Mouse (Mus musculus) liver, embryonic 12.5 days (tissue): ENCODE measurements around the gene Hoxa7. TPM values are rescaled to one million over a fixed set of nuclear protein-coding genes. Genes with fewer than 3 reads are reported as not detected.

Experiments used
- ATAC-seq: fragments of 200-750 bp; cut with Nextera tagmentation; 2 replicates; pipeline ENCODE4 v1.8.0; 2017; ENCODE audit warnings: moderate number of reproducible peaks, mild to moderate bottlenecking, moderate library complexity
- H3K27ac ChIP-seq: fragments of 300-500 bp; sonication (generic); 2 replicates; pipeline ENCODE4 v1.5.1; 2016; ENCODE audit warnings: mild to moderate bottlenecking
- H3K27me3 ChIP-seq: fragments of 300-500 bp; sonication (generic); replicated peaks from 2 replicates; pipeline ENCODE4 v1.6.1; 2016; ENCODE audit warnings: mild to moderate bottlenecking, moderate library complexity
- H3K36me3 ChIP-seq: fragments of 300-500 bp; sonication (generic); 2 replicates; pipeline ENCODE4 v1.6.1; 2016; ENCODE audit warnings: mild to moderate bottlenecking, moderate library complexity
- H3K4me1 ChIP-seq: fragments of 300-500 bp; sonication (generic); 2 replicates; pipeline ENCODE4 v1.6.1; 2016
- H3K4me2 ChIP-seq: fragments of 300-500 bp; sonication (generic); 2 replicates; pipeline ENCODE4 v1.6.1; 2016; ENCODE audit warnings: mild to moderate bottlenecking, moderate library complexity
- H3K4me3 ChIP-seq: fragments of 300-500 bp; sonication (generic); 2 replicates; pipeline ENCODE4 v1.5.1; 2016; ENCODE audit warnings: mild to moderate bottlenecking, moderate library complexity
- H3K9ac ChIP-seq: fragments of 300-500 bp; sonication (generic); 2 replicates; pipeline ENCODE4 v1.6.1; 2016; ENCODE audit warnings: mild to moderate bottlenecking, moderate library complexity
- H3K9me3 ChIP-seq: fragments of 300-500 bp; sonication (generic); replicated peaks from 2 replicates; pipeline ENCODE4 v1.6.1; 2016; ENCODE audit warnings: mild to moderate bottlenecking, moderate library complexity
- WGBS: fragments of 180-500 bp; shearing (Covaris S2); methylation state at CpG from one replicate; pipeline ENCODE4 v1.1.7; 2016; ENCODE audit not compliant: insufficient replicate concordance; 5-methylcytosine and 5-hydroxymethylcytosine counted together
- polyA plus RNA-seq: library from polyadenylated mRNA; unstranded; fragments of >200 nt; fragmentation: Nextera tagmentation; extraction: Ambion mirVana; gene quantifications from 2 replicates; pipeline ENCODE4 v1.2.1, GENCODE M21; 2016

Hoxa7 gene
- polyA plus RNA-seq, 1 experiment from 2014 or later, result 0.74 TPM

DNA sequence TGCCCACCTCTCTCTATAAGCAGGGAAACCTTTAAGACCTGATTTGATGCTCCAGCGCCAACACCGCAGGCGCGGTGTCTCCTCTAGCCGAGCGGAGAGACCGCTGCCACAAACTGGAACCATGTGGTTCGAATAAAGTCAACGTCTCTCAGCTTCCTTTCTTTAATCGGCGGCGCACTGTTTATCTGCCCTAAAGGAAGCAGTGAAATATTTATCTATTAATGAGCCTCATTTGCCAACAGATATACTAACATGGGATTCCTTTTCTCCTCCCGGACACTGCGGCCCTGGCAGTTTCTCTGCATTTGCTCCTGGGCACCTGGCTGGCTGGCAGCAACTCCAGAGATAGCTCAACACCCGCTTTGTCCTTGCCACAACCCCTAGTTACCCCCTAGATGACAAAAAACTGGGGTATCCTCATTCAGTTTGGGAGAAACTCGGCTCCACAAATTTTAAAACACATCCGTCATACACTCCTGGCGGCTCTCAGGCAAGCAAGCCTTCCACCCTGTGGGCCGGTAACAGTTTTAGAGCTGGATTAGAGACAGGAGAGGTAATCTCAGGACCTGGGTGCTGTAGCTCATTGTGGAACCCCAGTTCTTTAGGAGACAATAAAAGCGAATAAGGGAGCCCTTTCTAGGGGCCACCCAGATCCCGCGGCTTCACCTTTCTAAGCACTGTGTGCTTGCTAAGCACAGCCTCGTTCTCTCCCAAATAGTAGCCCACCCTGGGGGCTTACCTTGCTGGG, 3.6 kb downstream of the Hoxa7 start:
- H3K27ac ChIP-seq, result no peak overlapping the region
- peaks cover 17% of the 10 kb centered on the region for H3K4me1 ChIP-seq
- no peak overlapping the region for H3K4me3 ChIP-seq
- H3K27me3 ChIP-seq, result peaks cover 100% of the 10 kb centered on the region
- no peaks in the 10 kb centered on the region for H3K36me3 ChIP-seq
- 7% methylated on average over 23 of the region's 23 CpGs for WGBS
- peak overlapping the region; percentile 51 for H3K4me2 ChIP-seq
- H3K9ac ChIP-seq, result no peak overlapping the region
- H3K9me3 ChIP-seq, result no peaks in the 10 kb centered on the region
- no peak for ATAC-seq

DNA sequence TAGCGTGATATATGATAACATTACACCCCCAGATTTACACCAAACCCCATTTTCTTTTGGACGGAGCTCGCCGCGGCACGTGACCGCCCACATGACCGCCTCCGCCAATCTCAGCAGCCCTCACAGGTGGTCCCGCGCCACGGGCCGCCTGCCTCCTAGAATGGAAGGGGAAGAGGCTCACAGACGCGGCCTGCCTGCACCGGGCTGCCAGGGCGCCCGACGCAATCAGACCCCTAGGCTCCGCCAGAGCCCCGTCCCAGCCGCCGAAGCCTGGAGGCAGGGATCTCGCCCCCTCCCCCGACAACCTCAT, 4.2 kb downstream of the Hoxa7 start:
- ATAC-seq, result no peak
- H3K36me3 ChIP-seq, result no peaks in the 10 kb centered on the region
- peak overlapping the region; percentile 51 for H3K4me2 ChIP-seq
- H3K4me3 ChIP-seq, result peak overlapping the region; percentile 32
- H3K9ac ChIP-seq, result no peak overlapping the region
- H3K27me3 ChIP-seq, result peaks cover 100% of the 10 kb centered on the region
- H3K27ac ChIP-seq, result no peak overlapping the region
- under 1% methylated on average over 25 of the region's 25 CpGs for WGBS
- no peaks in the 10 kb centered on the region for H3K9me3 ChIP-seq
- peaks cover 20% of the 10 kb centered on the region for H3K4me1 ChIP-seq

DNA sequence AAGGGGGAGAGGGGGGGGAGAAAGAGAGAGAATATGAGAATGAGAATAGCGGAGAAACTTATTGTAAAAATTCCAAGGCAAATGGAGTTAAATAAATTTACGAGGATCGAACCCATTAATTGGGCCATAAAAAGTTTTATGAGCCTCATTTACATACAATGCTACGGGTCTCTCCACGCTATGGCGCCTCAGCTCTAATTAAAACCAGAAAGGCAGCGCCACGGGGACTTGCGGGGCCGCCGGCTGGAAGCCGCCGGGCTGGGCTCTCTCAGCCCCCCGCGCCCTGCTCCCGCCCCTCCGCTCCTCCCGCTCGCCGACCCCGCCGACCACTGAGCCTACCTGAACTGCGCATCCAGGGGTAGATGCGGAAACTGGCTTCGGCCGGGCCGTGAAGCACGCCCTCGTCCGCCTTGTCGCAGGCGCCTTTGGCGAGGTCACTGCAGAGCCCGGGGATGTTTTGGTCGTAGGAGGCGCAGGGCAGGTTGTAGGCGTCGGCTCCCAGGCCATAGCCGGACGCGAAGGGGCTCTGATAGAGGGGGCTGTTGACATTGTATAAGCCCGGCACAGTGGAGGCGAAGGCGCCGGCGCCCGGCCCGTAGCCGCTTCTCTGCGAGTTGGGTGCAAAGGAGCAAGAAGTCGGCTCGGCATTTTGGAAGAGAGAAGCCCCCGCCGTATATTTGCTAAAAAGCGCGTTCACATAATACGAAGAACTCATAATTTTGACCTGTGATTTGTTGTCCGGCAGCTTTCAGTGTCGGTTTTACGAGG, 4.8 kb downstream of the Hoxa7 start:
- peak overlapping the region; percentile 32 for H3K4me3 ChIP-seq
- no peak overlapping the region for H3K27ac ChIP-seq
- H3K27me3 ChIP-seq, result peaks cover 100% of the 10 kb centered on the region
- H3K4me2 ChIP-seq, result peak overlapping the region; percentile 51
- ATAC-seq, result no peak
- 2% methylated on average over 60 of the region's 60 CpGs for WGBS
- peaks cover 21% of the 10 kb centered on the region for H3K4me1 ChIP-seq
- H3K9me3 ChIP-seq, result no peaks in the 10 kb centered on the region
- no peak overlapping the region for H3K9ac ChIP-seq
- H3K36me3 ChIP-seq, result no peaks in the 10 kb centered on the region

DNA sequence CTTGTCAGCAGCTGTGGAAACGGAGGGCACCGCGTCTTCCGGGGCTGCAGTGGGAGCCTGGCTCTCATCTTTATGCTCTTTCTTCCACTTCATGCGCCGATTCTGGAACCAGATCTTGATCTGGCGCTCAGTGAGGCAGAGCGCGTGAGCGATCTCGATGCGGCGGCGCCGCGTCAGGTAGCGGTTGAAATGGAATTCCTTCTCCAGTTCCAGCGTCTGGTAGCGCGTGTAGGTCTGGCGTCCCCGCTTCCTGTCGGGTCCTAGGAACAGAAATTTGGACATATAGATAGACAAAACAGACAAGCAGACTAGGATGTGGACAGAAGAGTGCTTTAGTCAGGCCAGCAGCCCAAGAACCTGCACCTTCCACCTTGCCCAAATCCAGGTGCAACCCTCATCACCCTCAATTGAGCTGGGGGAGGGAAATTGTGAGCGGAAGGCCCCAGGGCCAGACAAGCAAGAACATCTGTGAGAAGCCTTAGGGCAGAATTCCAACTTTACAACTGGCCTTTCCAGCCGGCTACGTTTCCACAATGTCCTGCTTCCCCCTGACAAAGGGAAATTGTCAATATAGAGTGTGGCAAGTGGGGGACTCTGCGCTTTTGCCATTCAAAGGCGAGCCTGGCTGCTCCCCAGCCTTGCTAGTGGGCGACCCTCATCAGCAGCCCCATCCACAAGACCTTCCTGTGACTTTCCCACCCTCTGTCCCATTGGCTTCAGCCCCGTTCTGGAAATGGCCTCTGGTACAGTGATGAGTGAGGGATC, 5.7 kb downstream of the Hoxa7 start:
- Histone ChIP-seq H3K27ac (no peak overlapping the region), H3K4me1 (peaks cover 15% of the 10 kb centered on the region), H3K9ac (no peak overlapping the region), H3K9me3 (no peaks in the 10 kb centered on the region), H3K27me3 (peaks cover 100% of the 10 kb centered on the region), H3K36me3 (no peaks in the 10 kb centered on the region), H3K4me2 (peak overlapping the region; percentile 22; the same call in 1 of the 2 replicates), H3K4me3 (no peak overlapping the region)
- WGBS, result 4% methylated on average over 30 of the region's 30 CpGs
- ATAC-seq, result no peak

DNA sequence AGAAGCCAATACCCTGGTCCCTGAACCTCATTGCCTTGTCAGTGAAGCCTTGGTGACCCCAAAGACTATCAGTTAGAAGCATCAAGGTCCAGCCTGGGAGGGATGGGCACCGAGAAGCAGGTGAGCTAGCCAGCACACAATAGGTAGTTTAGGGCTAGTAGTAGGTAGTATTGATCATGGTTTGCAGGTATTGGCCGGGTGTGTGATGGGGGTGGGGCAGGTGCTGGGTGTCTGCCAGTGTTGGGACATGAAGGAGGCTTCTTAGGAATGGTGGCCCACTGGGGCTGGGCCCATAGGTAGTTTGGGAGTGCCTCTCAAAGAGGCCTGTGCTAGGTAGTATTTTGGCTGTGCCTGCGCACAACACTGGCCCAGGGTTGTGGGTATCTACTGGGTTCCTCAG, 6.6 kb downstream of the Hoxa7 start:
- no peak for ATAC-seq
- Histone ChIP-seq H3K9ac (no peak overlapping the region), H3K27ac (no peak overlapping the region), H3K27me3 (peaks cover 100% of the 10 kb centered on the region), H3K4me1 (peaks cover 15% of the 10 kb centered on the region), H3K4me2 (no peak overlapping the region), H3K4me3 (no peak overlapping the region), H3K9me3 (no peaks in the 10 kb centered on the region), H3K36me3 (no peaks in the 10 kb centered on the region)
- WGBS, result 11% methylated on average over 3 of the region's 3 CpGs

DNA sequence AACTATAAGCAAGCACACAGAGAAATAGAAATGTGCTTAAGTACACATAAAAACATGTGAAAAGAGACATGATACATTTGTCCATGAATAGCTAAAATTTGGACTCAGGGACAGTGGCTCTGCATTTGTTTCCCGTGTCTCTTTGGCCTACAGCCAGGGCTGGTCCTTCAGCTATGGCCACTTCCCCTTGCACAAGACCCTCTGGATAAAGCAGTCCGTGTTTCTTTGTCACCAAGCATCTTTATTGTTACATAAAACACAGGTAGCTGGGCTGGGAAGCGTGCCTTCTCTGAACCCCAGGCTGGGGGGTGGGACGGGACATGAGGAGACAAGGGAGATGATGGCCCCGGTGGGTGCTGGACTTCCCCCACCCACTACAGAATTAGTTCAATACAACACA, 7.4 kb downstream of the Hoxa7 start:
- Histone ChIP-seq H3K27me3 (peaks cover 100% of the 10 kb centered on the region), H3K4me3 (no peak overlapping the region), H3K36me3 (no peaks in the 10 kb centered on the region), H3K9ac (no peak overlapping the region), H3K27ac (no peak overlapping the region), H3K4me2 (no peak overlapping the region), H3K9me3 (no peaks in the 10 kb centered on the region), H3K4me1 (peaks cover 15% of the 10 kb centered on the region)
- WGBS, result 12% methylated on average over 5 of the region's 5 CpGs
- no peak for ATAC-seq

DNA sequence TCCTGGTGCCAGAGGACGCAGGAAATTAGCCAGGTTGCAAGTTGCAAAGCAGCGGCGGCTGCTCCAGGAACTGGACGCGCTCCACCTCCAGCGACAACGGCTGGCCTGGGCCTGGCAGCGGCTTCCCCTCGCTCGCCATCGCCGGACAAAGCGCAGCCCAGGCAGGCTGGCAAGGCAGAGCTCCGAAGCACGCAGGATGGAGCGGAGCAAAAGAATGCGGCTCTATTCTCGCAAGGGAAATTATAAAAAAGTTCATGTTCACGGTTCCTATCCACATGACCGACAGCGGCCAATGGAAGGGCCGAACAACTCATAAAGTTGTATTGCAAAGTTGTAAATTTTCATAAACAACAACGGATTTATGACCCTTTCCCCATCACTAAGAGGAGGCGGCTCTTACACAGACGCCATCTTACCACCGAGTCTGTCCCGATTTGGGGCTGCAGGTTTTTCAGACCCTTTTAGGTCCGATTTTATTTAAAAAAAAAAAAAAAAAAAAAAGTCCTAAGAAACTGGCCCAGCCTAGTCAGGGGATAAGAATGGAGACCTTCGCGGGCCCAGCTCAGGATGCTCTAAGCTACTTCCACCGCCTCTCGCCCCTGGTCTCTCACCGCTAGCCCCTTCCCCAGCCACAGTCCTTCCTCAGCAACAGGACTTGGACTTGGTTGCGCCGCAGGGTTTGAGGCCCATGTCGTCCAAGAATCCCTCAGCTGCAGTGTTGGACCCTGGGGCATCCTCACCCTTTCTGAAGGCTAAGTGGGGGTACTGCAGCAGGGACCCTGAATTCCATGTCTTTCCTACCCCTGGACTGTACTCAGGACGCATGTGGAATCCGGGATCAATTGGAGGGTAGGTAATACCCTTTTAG, 8.3 kb downstream of the Hoxa7 start, which contains the start of the genes Hoxa3 and Gm28308:
Hoxa3 (minus strand) TSS at position 218 of the 868 bp plus-strand sequence.
Gm28308 (minus strand) TSS at position 221 of the 868 bp plus-strand sequence.
- Histone ChIP-seq H3K9me3 (no peaks in the 10 kb centered on the region), H3K4me3 (peak within 1 kb of the TSS; percentile 34), H3K9ac (no peak within 1 kb of the TSS), H3K27ac (no peak within 1 kb of the TSS), H3K4me1 (peaks cover 15% of the 10 kb centered on the region), H3K27me3 (peaks cover 100% of the 10 kb centered on the region), H3K36me3 (no peaks in the 10 kb centered on the region), H3K4me2 (peak within 1 kb of the TSS; percentile 52)
- WGBS, result 4% methylated on average over 38 of the region's 38 CpGs
- no peak for ATAC-seq

DNA sequence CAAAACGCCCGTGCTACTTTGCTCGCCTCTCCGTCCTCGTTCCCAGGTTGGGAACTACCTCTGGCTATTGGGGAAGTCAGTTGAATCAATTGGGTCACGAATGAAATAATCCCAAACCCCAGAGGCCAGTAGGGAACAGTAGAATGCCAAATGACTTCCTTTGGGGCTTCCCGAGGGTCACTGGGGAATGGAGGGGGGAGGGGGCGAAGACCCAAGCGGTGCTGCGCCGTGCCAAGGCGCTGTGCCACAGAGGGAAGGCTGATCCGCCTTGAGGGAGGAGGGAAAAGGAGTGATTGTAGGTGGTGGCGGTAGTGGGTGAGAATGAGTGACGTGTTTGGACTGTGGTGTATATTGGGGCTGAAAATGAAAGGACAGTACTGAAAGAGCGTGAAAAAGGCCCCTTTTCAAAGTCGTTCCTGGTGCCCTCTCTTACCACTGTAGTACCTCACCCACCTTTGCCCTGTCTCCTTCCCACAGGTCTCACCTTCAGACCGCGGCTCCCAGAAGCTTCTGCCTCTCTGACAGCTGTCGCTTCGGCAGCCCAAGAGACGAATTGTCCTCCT, 9.0 kb downstream of the Hoxa7 start:
- peaks cover 100% of the 10 kb centered on the region for H3K27me3 ChIP-seq
- no peaks in the 10 kb centered on the region for H3K9me3 ChIP-seq
- no peak overlapping the region for H3K9ac ChIP-seq
- WGBS, result 1% methylated on average over 22 of the region's 22 CpGs
- no peak for ATAC-seq
- no peaks in the 10 kb centered on the region for H3K36me3 ChIP-seq
- peak overlapping the region; percentile 52 for H3K4me2 ChIP-seq
- no peak overlapping the region for H3K27ac ChIP-seq
- peaks cover 15% of the 10 kb centered on the region for H3K4me1 ChIP-seq
- H3K4me3 ChIP-seq, result peak overlapping the region; percentile 34

DNA sequence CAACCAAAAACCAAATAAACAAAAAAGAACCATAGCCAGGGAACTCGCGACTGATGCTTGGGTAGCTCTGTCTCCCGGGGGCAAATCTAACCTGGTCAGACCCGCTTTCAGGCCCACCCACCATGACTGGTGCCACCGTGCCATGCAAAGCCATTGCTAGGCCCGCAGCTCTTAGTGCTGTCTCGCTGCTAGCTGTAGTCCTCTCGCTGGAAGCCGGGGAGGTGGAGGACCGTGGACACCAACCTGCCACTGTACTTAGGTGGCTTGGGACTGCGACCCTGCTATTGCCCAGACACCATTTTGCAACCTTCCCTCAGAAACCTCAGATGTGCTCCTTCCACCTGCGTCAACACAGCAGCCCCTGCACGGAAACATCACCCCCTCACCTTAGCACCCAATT, 9.7 kb downstream of the Hoxa7 start:
- H3K4me1 ChIP-seq, result peaks cover 13% of the 10 kb centered on the region
- ATAC-seq, result no peak
- H3K9me3 ChIP-seq, result no peaks in the 10 kb centered on the region
- no peak overlapping the region for H3K9ac ChIP-seq
- H3K27ac ChIP-seq, result no peak overlapping the region
- no peaks in the 10 kb centered on the region for H3K36me3 ChIP-seq
- H3K4me2 ChIP-seq, result peak overlapping the region; percentile 52
- peak overlapping the region; percentile 23; the same call in 1 of the 2 replicates for H3K4me3 ChIP-seq
- peaks cover 100% of the 10 kb centered on the region for H3K27me3 ChIP-seq
- WGBS, result 3% methylated on average over 13 of the region's 13 CpGs

DNA sequence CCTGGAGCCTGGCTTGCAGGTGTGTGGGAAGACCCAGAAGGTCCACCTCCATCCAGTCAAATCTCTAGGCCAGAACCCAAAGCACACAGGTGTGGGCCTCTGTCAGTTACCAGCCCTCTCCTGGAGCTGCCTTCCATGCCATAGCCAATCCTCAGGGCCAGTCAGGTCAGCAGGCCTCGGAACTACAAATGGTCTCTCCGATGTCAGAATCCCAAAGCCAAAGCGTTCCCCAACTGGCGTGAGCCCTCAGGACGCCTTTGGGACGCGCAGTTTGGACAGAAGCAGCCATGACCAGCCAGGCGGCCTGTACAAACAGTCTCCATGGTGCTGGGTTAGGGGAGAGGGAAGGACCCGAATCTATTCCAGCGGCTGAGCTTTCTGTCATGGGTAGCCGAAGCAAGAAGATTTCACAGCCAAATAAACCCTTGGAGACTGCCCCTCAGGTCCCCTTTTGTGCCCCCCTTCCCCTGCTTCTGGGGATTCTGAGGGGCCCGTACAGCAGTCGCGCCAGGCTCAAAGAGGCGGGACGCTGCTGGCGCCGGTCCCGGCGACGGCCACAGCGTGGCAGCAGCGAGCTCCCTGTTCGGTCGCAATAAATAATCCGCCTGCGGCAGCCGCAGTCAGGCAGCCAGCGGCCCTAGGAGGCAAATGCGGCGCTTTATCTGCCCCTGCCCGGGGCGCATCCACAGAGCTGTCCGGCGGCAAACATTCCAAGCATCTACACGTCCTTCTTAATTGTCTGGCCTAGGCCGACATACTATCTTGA, 10.3 kb downstream of the Hoxa7 start:
- 2% methylated on average over 34 of the region's 37 CpGs for WGBS
- peak overlapping the region; percentile 23; the same call in 1 of the 2 replicates for H3K4me3 ChIP-seq
- ATAC-seq, result no peak

More for the DNA sequence above, 10.3 kb downstream of the Hoxa7 start:
- Histone ChIP-seq H3K9ac (no peak overlapping the region), H3K27me3 (peaks cover 100% of the 10 kb centered on the region), H3K4me1 (peaks cover 10% of the 10 kb centered on the region), H3K36me3 (no peaks in the 10 kb centered on the region), H3K27ac (no peak overlapping the region), H3K4me2 (peak overlapping the region; percentile 52), H3K9me3 (no peaks in the 10 kb centered on the region)
